15 mouse cellular contexts compared by ENCODE assay signal in the genomic region with DNA sequence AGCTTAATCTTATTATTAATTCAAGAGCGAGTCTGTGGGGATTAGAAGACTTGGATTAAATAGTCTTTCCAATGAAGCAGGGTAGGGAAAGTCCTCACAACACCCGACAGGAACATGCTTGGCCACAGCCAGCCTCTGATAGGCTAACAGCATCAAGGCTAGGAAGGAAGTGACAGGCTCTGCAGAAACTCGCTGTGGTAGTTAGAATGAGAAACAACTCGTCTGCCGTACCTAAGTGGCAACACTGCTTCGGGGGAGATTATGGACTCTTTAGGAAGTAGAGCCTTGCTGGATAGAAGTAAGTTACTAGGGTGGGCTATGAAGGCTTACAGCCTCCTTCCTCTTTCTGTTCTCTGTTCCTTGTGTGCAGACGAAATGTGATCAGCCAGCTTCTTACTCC. TPM values are rescaled to one million over a fixed set of nuclear protein-coding genes. Genes with fewer than 3 reads are reported as not detected.
DNase-seq lines count a peak whose midpoint lies in the region; ATAC-seq and TF ChIP-seq lines count a peak whose summit lies in the region.
"Had no signal": no experiment of that assay in that cellular context is flagged by ENCODE, and none has a peak within 500 bp of the region (broad histone marks: within the 10 kb centered on the region; RNA-seq: fewer than 3 reads in every experiment).

No protein-coding gene starts in this region.

- H3K27ac ChIP-seq in heart, embryonic 12.5 days (ENCODE audit: poor library complexity, severe bottlenecking): no peak overlapping the region
- H3K27ac ChIP-seq in bone marrow, adult 2 months (ENCODE audit: control insufficient read depth, insufficient read depth, low read depth, low read length, poor library complexity): peak overlapping the region; percentile 41; the same call in 1 of the 2 replicates
- H3K27ac ChIP-seq in liver, embryonic 16.5 days (ENCODE audit: low read length): no peak overlapping the region
- H3K27ac ChIP-seq: forebrain, embryonic 12.5 days; hindbrain, embryonic 12.5 days had no signal

- no peaks in the 10 kb centered on the region for H3K9me3 ChIP-seq in heart, embryonic 12.5 days (replicated peaks)
- no peaks in the 10 kb centered on the region for H3K9me3 ChIP-seq in liver, embryonic 16.5 days (replicated peaks; ENCODE audit: control insufficient read depth, low read length)
- H3K9me3 ChIP-seq: forebrain, embryonic 12.5 days; hindbrain, embryonic 12.5 days had no signal

- 33% methylated on average over 7 of the region's 7 CpGs for WGBS in heart, embryonic 12.5 days
- 8% methylated on average over 7 of the region's 7 CpGs for WGBS in bone marrow, adult 2 months
- 19% methylated on average over 7 of the region's 7 CpGs for WGBS in liver, embryonic 16.5 days (ENCODE audit: insufficient replicate concordance)

- no peak overlapping the region for H3K4me3 ChIP-seq in heart, embryonic 12.5 days
- H3K4me3 ChIP-seq in bone marrow, adult 2 months (replicated peaks; ENCODE audit: control insufficient read depth, low read depth, low read length): peak overlapping the region; percentile 49
- H3K4me3 ChIP-seq in liver, embryonic 16.5 days (ENCODE audit: low read depth, low read length): no peak overlapping the region
- H3K4me3 ChIP-seq: forebrain, embryonic 12.5 days; hindbrain, embryonic 12.5 days had no signal

- no peaks in the 10 kb centered on the region; the same call in 1 of the 2 replicates for H3K4me1 ChIP-seq in heart, embryonic 12.5 days (replicated peaks)
- peaks cover 2% of the 10 kb centered on the region; the same call in 1 of the 2 replicates for H3K4me1 ChIP-seq in bone marrow, adult 2 months (ENCODE audit: control insufficient read depth, insufficient read depth, low read length)
- no peaks in the 10 kb centered on the region for H3K4me1 ChIP-seq in liver, embryonic 16.5 days (ENCODE audit: control insufficient read depth, low read depth, low read length)

- H3K27me3 ChIP-seq in heart, embryonic 12.5 days (replicated peaks): peaks cover 18% of the 10 kb centered on the region; the same call in 1 of the 2 replicates
- H3K27me3 ChIP-seq in liver, embryonic 16.5 days (ENCODE audit: control insufficient read depth, insufficient read depth, low read depth, low read length): no peaks in the 10 kb centered on the region
- H3K27me3 ChIP-seq: forebrain, embryonic 12.5 days; hindbrain, embryonic 12.5 days; Patski had no signal

- H3K36me3 ChIP-seq in heart, embryonic 12.5 days: no peaks in the 10 kb centered on the region
- H3K36me3 ChIP-seq in liver, embryonic 16.5 days (ENCODE audit: control insufficient read depth, insufficient read depth): no peaks in the 10 kb centered on the region
- H3K36me3 ChIP-seq: forebrain, embryonic 12.5 days; hindbrain, embryonic 12.5 days had no signal

- ATAC-seq in heart, embryonic 12.5 days (ENCODE audit: insufficient number of reproducible peaks, low FRiP score): no peak
- ATAC-seq in liver, embryonic 16.5 days (ENCODE audit: low read depth): 0 out of 2 replicates have a peak, but pooled peaks have one; percentile 16
- ATAC-seq: Patski had no signal

- TF ChIP-seq CTCF in bone marrow, adult 2 months (IDR thresholded peaks at IDR 0.05; ENCODE audit: control insufficient read depth, insufficient read depth, low read length): no peak

- no peak for TF ChIP-seq POLR2A in bone marrow, adult 2 months (IDR thresholded peaks at IDR 0.05; ENCODE audit: borderline replicate concordance, control insufficient read depth, low read depth, low read length)

- no peak overlapping the region for H3K4me2 ChIP-seq in heart, embryonic 12.5 days
- H3K4me2 ChIP-seq in liver, embryonic 16.5 days (ENCODE audit: low read depth, low read length): peak overlapping the region; percentile 36
- H3K4me2 ChIP-seq: forebrain, embryonic 12.5 days; hindbrain, embryonic 12.5 days; lung, embryonic 14.5 days had no signal

- no peak overlapping the region for H3K9ac ChIP-seq in heart, embryonic 12.5 days
- no peak overlapping the region for H3K9ac ChIP-seq in liver, embryonic 16.5 days (ENCODE audit: low read depth, low read length)
- H3K9ac ChIP-seq: forebrain, embryonic 12.5 days; hindbrain, embryonic 12.5 days; lung, embryonic 14.5 days had no signal

- peak; percentile 92 for DNase-seq in heart, adult 11 months
- peak; percentile 61 to 66 for DNase-seq in thymus, postnatal 10 days (ENCODE audit: low spot score in 2 of 2)
- no peak for DNase-seq in layer of hippocampus, adult 11-12 months (ENCODE audit: low spot score)
- no peak for DNase-seq in right cerebral cortex, postnatal 25 days
- DNase-seq in right cerebral cortex, postnatal 14 days: no peak
- DNase-seq: adrenal gland, postnatal 10 days; cerebellum, adult 11 months; kidney, postnatal 10 days; lung, embryonic 14.5 days had no signal

RNA-seq across cellular contexts. Expression of a gene that starts 11.1 kb away (rescaled TPM):
- polyA plus RNA-seq in heart, embryonic 12.5 days (2016; fragmentation: Nextera tagmentation; extraction: Ambion mirVana): 5.6 and 5.7 TPM in 2 replicates
- polyA plus RNA-seq in bone marrow, adult 2 months (2011; ENCODE audit: insufficient read depth, insufficient read length, low replicate concordance, missing spikeins): 4.5 and 7.2 TPM in 2 replicates
- 2.4 and 2.7 TPM in 2 replicates for polyA plus RNA-seq in liver, embryonic 16.5 days (2015; fragmentation: Nextera tagmentation; extraction: Ambion mirVana)

RNA-seq across cellular contexts. Expression of a gene that starts 11.1 kb away (rescaled TPM):
- 2.6 and 2.7 TPM in 2 replicates for polyA plus RNA-seq in heart, embryonic 12.5 days (2016; fragmentation: Nextera tagmentation; extraction: Ambion mirVana)
- polyA plus RNA-seq in bone marrow, adult 2 months (2011; ENCODE audit: insufficient read depth, insufficient read length, low replicate concordance, missing spikeins): 3.5 and 5.7 TPM in 2 replicates
- 0.35 and 0.51 TPM in 2 replicates for polyA plus RNA-seq in liver, embryonic 16.5 days (2015; fragmentation: Nextera tagmentation; extraction: Ambion mirVana)

RNA-seq across cellular contexts. Expression of a gene that starts 37.0 kb away (rescaled TPM):
- 1.3 and 1.6 TPM in 2 replicates for polyA plus RNA-seq in heart, embryonic 12.5 days (2016; fragmentation: Nextera tagmentation; extraction: Ambion mirVana)
- polyA plus RNA-seq in bone marrow, adult 2 months (2011; ENCODE audit: insufficient read depth, insufficient read length, low replicate concordance, missing spikeins): 1.3 and 1.7 TPM in 2 replicates
- polyA plus RNA-seq in liver, embryonic 16.5 days (2015; fragmentation: Nextera tagmentation; extraction: Ambion mirVana): 0.04 TPM in 1 of 2 replicates, not detected in the other

Comparison
In these comparisons a context has a peak if more than half of its experiments do, and no peak if none do; other contexts are left out.
1. DNase-seq: peak in heart, adult 11 months (single experiment) and thymus, postnatal 10 days (2 of 2); none in layer of hippocampus, adult 11-12 months (single experiment), right cerebral cortex, postnatal 25 days (single experiment) and right cerebral cortex, postnatal 14 days (single experiment).